Mouse (Mus musculus) G1E (cell line): ENCODE measurements around the gene Olfr800.

Experiments
- CTCF ChIP-seq: IDR thresholded peaks from 2 replicates; pipeline ENCODE4 v1.5.1; 2012; ENCODE audit warnings: low read depth, low read length, inconsistent platforms, mixed read lengths
- GATA1 ChIP-seq: IDR thresholded peaks from 2 replicates; pipeline ENCODE4 v1.6.1; 2012; ENCODE audit warnings: borderline replicate concordance, low read length, inconsistent platforms, mixed read lengths
- GATA2 ChIP-seq: IDR thresholded peaks from 2 replicates; pipeline ENCODE4 v1.6.1; 2012; ENCODE audit warnings: low read depth, low read length, inconsistent platforms, borderline replicate concordance
- POLR2AphosphoS5 ChIP-seq: IDR thresholded peaks from 2 replicates; pipeline ENCODE4 v1.6.1; 2012; ENCODE audit warnings: low read depth, low read length, inconsistent platforms; ENCODE audit not compliant: insufficient replicate concordance
- TAL1 ChIP-seq: conservative IDR thresholded peaks from 2 replicates; pipeline ENCODE4 v1.6.1; 2012; ENCODE audit warnings: low read depth, low read length, inconsistent platforms, mixed read lengths

DNA sequence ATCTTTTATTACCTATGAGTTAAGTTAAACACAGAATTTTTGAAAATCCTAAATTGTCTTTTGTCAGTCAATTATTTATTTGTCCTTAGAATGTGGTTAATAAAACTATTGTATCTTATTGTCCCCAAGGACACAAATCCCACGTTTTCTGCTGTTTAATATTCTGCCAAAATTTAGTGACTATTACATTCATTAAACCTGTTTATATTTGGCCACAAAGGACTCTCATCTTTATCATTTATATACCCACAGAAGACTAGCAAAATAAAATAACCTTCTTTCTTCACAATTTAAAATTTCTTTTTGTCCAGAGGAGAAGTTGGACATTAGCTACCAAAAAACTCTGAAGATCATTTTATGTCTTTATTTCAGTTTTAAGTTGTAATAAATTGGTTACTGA, 20.3 kb upstream of the Olfr800 start, which contains the start of gene Olfr799:
- TF ChIP-seq CTCF (no peak), POLR2AphosphoS5 (no peak), GATA1 (no peak), GATA2 (no peak), TAL1 (no peak)
